Mouse (Mus musculus): ENCODE data around the gene Gmip. TPM values are rescaled to one million over a fixed set of nuclear protein-coding genes. Genes with fewer than 3 reads are reported as not detected.

The Gmip gene
- total RNA-seq (2021) = 1 to 10 TPM; 4.9 to 5.5 TPM

DNA sequence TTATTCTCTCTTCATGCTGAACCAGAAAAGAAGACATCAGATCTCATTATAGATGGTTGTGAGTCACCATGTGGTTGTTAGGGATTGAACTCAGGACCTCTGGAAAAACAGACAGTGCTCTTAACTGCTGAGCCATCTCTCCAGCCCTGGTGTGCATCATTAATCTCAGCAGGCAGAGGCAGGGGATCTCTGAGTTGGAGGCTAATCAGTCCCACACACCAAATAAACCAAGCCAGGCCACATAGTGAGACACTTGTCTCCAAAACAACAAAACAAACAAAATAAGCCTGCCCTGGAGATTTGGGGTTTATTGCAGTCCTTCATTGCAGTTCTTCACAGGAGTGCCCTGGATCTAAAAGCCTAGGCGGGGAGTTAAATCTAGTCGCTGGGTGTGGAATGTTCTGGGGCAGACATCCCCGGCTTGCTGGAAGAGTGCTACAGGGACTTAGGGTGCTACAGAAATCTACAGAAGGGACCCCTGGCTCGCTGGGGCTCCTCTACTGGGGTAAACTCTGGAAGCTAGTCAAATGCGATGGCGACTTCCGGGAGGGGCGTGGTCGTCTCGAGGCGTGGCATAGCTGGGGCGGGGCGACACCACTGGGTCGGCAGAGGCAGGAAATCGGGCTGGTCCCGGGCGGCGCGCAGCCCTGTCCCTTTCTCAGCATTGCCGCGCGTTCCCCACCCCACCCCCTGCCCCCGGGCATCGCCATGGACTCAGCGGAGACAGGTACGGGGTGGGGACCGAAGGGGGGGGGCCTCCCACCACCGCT lies at the start of gene Gmip:
Gmip (plus strand) TSS at position 586 of the 770 bp plus-strand sequence.
- peak; percentile 66 for DNase-seq (ENCODE audit: low spot score)
- intact Hi-C loops (cut with DNase I) = no loop called here

DNA sequence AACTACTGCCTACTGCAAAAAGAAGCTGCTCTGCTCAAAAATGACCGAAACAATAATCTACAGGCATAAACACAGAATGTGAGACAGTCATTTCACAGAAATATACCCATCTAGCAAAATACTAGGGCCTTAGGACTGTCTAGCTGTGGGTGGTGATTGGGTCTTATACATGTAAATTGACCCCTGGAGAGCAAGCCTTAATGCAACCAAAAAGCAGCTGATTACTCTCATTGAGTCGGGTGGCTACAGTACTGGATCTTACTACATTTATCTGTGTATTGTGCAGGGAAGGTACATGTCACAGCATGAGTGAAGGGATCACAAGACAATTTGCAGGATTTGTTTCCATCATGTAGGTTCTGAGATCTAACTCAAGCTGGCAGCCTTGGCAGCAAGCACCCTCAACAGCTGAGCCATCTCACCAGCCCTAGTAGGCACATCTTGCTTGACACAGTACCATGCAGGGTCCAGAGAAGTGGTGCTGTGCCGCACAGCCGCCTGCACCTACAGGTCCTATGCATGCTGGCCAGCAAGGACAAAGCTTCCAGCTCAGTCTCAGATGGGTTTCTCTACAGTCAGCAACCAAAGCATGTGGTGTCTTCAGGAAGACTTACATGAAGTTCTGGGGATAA lies 46.5 kb upstream of the Gmip start:
- intact Hi-C loops (cut with DNase I) = no loop called here

DNA sequence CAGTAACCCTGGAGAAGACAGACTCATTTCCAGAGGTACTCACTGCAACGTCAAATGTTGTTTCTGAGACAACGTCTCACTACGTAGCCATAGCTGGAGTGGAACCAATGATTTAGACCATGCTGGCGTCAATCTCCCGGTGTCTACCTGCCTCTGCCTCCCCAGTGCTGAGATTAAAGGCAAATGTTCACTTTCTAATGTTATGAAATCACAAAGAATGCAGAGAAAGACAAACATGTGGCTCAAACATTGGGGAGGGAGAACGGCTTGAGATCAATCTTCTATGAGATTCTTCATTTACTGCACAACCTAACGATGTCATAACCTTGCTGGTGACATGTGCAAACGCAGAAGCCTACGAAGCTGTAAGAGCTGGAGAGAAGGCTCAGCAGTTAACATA lies 37.3 kb upstream of the Gmip start:
- DNase-seq (ENCODE audit: low spot score) = no peak
- intact Hi-C loops (cut with DNase I) = no loop called here

More for the DNA sequence above, 46.5 kb upstream of the Gmip start:
- DNase-seq (ENCODE audit: low spot score) = no peak

DNA sequence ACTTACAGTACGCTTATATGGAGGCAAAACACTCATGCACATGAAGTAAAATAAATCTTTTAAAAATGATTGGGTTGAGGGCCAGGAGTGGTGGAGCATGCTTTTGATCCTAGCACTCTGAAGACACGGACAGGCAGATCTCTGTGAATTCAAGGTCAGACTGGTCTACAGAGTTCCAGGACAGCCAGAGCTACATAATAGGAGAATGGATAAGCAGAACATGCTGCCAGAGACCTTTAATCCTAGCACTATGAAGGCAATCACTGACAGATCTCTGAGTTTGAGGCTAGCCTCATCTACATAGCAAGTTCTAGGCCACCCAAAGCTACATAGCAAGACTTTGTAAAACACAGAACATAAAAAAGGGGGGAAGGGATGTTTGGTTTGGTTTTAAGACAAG lies 36.4 kb upstream of the Gmip start:
- no peak for DNase-seq (ENCODE audit: low spot score)
- intact Hi-C loops (cut with DNase I) = no loop called here

DNA sequence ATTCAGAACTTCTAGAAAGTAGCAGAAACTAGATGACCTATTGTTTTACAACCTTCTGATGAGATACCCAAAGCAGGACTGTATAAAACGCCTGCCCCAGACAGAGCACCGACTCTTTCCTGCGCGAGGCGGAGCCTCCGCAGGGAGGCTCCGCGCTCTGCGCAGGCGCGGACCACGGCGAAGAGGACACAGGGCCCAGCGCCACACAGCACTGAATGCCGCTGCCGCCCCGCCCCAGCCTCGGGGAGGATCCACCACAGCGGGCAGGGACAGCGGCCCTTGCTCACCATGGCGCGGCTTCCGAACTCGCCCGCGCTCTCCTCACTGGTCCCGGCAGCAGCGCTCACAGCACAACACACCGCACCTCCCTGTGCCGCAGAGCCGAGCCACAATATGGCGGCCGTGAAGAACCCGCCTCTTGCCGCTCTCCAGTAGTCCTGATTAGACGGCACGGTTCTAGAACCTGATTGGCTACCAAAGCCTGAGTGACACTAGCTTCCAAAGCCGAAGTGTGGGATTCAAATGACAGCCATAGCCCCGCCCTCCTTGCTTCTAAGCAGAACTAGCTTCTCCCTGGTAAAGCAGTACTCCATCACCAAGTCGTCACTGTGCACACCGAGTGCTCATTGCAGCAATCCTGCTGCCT lies 33.9 kb upstream of the Gmip start, which contains the start of gene Gm20422:
Gm20422 (minus strand) TSS at position 384 of the 646 bp plus-strand sequence.
- peak; percentile 85 for DNase-seq (ENCODE audit: low spot score)
- intact Hi-C loops (cut with DNase I) = no loop called here

DNA sequence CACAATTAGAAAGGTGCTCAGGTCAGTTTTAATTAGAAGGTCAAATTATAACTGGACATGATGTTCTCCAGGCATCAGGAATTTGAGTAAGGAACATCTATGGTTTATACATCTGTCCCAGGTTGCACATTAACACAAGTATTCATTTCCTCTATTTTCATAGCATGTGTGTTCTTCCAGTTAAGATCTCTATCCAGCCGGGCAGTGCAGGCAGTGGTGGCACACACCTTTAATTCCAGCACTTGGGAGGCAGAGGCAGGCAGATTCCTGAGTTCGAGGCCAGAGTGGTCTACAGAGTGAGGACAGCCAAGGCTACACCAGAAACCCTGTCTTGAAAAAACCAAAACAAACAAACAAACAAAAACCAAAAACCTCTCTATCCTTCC lies 33.3 kb upstream of the Gmip start:
- intact Hi-C loops (cut with DNase I) = no loop called here
- no peak for DNase-seq (ENCODE audit: low spot score)

DNA sequence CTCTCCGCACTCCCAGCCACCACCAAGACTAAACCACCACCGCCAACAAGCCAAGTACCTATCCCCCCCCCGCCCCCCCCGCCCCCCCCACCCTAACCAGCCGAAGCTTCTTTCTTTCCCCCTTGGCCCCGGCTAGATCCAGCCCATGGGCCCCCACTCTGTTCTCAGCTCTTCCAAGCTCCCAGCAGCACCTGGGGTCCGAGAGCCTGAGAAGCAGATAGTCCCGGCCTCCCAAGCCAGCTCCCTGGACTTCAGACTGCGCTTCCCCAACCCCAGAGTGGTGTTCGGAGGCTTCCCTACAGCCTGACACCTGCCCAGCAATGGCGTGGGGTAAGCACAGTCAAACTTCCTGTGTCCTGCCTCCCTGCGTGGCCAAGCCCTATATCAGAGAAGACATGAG lies 31.4 kb upstream of the Gmip start:
- intact Hi-C loops (cut with DNase I) = loop anchor here (2.0 kb wide), 1 partner anchor 14 kb away; the partner anchor contains the start of genes Atp13a1 and Zfp866

DNA sequence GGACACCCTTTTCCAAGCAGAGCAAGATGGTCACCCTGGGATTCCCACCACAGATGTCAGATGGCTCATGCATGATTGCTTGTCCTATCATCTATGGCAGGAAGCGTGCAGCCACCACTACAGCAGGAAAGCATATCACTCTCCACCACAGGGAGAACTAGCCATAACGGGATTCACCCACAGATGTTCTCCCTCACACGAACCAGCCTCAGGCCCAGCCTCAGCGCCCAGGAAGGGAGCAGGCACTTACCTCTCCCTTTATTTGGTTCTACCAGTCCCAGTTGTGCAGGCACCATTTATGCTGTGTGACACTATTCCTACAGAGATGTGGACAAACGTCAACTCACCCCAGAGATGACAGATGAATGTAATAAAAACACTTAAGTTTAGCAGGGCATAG lies 19.4 kb upstream of the Gmip start:
- intact Hi-C loops (cut with DNase I) = no loop called here
- DNase-seq (ENCODE audit: low spot score) = no peak

More for the DNA sequence above, 31.4 kb upstream of the Gmip start:
- no peak for DNase-seq (ENCODE audit: low spot score)

DNA sequence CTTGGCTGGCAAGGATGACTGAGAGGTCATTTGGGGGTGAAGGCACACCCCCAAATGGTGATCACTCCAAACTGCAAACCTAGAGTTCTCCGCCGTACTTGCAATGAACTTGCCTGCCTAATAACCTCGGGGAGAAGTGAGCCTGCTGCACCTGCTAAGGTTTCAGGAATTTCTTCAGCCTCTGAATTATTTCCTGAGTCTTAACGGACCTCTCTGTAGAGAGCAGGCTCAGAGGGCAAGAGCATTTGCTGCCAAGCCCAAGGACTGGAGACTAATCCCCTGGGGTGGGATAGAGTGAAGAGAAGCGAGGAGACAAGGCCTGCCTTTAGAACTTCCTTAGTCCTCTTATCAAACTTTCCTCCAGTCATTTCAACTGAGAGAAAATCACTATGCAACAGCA lies 18.7 kb upstream of the Gmip start:
- no peak for DNase-seq (ENCODE audit: low spot score)
- intact Hi-C loops (cut with DNase I) = loop anchor here (2.0 to 5.0 kb wide), 3 partner anchors 13 to 162 kb away; partner anchors contain the start of gene Zfp868

DNA sequence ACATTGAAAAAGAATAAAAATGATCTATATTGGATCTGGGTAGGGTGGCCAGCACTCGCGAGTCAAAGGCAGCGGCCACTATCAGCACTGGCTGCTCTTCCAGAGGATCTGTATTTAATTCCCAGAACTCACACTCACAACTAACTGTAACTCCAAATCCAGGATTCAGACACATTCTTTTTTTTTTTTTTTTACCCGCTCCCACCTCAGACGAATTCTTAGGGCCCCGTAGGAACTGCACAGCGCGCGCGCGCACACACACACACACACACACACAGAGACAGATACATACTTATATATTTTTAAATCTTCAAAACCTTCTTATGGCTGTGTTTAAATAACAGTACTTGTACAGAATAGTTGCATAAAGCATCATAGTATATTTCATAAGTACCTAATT lies 18.1 kb upstream of the Gmip start:
- intact Hi-C loops (cut with DNase I) = loop anchor here (2.0 to 5.0 kb wide), 3 partner anchors 14 to 163 kb away; partner anchors contain the start of gene Zfp868
- no peak for DNase-seq (ENCODE audit: low spot score)

DNA sequence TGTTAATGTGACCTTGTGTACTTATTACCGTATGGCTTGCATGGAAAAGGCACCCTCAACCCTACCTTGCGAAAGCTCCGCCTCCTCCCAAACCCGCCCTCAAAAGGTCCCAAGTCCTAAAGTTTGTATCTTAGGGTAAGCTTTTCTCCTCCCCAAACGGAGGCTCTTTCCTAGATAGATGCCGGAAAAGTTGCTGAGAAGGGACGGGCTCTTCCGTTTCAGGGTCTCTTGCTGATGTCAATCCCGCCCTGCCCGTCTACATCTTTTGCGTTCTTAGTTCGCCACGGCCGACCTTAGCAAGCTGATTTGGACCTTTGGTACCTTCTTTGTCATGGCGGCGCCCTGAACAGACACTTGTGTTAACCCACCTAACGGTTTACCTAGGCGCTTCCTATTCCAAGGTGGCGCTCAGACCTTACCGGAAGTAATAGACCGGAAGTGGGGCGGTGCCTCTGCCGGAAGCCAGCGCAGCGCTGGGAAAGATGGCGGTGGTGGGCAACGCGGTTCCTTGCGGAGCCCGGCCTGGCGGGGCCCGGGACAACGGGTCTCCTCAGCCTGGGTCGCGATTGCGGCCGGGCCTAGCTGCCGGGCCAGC lies 17.6 kb upstream of the Gmip start, which contains the start of the genes Atp13a1 and Zfp866:
Atp13a1 (plus strand) TSS at position 391 of the 595 bp plus-strand sequence.
Zfp866 (minus strand) TSS at position 406 of the 595 bp plus-strand sequence.
- intact Hi-C loops (cut with DNase I) = loop anchor here (2.0 to 5.0 kb wide), 3 partner anchors 14 to 164 kb away; partner anchors contain the start of gene Zfp868
- DNase-seq (ENCODE audit: low spot score) = peak; percentile 72

DNA sequence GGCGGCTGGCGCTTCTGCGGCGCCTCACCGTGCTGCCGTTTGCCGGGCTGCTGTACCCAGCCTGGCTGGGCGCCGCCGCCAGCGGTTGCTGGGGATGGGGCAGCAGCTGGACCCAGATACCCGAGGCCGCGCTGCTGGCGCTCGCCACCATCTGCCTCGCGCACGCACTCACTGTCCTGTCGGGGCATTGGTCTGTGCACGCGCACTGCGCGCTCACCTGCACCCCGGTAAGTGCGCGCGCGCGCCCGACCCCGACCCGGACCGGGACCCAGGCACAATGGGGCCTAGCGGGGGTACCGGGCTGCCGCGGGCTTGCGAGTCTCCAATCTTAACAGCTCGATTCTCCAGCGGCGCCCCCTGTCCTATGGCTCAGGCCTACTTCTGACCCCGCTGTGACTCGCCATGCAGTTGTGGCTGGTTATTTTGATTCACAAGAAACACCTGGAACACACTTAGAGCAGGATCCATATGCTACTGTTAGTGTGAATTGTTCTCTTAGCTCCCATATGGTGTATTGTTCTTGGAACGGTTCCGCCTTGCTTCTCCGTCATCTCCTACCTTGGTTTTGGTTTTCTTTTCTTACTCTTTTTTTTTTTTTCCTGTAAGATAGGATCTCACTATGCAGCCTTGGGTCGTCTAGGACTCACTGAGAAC lies 16.9 kb upstream of the Gmip start:
- intact Hi-C loops (cut with DNase I) = loop anchor here (2.0 to 5.0 kb wide), 3 partner anchors 15 to 164 kb away; partner anchors contain the start of gene Zfp868

DNA sequence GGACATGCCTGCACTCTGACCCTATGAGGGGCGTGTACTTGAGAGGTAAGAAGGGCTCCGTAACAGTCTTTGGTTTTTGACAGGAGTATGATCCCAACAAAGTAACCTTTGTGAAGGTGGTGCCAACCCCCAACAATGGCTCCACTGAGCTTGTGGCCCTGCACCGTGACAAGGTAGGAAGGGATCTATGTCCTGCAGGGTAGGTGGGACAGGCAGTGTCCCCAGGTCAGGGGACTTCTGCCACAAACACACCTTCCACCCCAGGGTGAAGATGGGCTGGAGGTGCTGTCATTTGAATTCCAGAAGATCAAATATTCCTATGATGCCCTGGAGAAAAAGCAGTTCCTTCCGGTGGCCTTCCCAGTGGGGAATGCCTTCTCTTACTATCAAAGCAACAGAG lies 14.8 kb upstream of the Gmip start:
- DNase-seq (ENCODE audit: low spot score) = no peak
- intact Hi-C loops (cut with DNase I) = loop anchor here (5.0 kb wide), 2 partner anchors 76 to 166 kb away; partner anchors contain the start of gene Zfp868

More for the DNA sequence above, 16.9 kb upstream of the Gmip start:
- no peak for DNase-seq (ENCODE audit: low spot score)

DNA sequence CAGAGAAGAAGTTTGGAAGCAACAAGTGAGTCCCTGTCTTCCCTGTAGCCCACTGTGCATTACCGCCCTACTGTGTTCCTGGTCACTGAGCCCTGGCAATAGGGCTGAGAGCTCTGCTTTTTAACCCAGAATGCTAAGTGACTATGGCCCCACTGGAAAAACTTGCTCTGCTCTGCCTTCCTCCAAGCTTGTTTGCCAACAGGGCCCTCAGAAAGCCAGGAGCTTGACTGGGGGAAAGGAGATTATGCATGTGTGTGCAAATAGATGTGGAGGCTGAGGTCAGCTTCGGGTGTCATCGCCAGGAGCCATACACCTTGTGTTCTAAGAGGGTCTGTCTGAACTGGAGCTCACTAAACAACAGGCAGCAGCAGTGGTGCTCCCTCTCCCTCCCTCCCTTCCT lies 14.4 kb upstream of the Gmip start:
- intact Hi-C loops (cut with DNase I) = loop anchor here (5.0 kb wide), 2 partner anchors 77 to 167 kb away; partner anchors contain the start of gene Zfp868

DNA sequence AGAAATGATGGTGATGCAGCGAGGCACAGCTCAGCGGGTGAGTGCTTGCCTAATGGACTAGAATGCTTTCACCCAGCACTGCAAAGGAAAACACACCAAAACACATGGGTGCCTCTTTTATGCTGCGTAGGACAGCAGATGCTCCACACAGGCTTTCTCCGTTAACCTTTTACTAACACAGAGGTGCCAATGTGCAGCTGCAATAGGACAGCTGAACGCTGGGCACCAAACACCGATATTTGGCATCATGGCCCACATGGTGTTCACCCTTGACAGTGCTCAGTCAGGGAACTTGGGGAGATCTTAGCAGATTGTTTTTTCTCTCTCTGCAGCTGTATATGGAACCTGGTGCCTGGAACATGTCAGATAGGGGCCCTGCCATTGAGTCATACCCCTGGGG lies 13.6 kb upstream of the Gmip start:
- intact Hi-C loops (cut with DNase I) = loop anchor here (5.0 kb wide), 2 partner anchors 78 to 168 kb away; partner anchors contain the start of gene Zfp868

More for the DNA sequence above, 14.4 kb upstream of the Gmip start:
- DNase-seq (ENCODE audit: low spot score) = no peak

DNA sequence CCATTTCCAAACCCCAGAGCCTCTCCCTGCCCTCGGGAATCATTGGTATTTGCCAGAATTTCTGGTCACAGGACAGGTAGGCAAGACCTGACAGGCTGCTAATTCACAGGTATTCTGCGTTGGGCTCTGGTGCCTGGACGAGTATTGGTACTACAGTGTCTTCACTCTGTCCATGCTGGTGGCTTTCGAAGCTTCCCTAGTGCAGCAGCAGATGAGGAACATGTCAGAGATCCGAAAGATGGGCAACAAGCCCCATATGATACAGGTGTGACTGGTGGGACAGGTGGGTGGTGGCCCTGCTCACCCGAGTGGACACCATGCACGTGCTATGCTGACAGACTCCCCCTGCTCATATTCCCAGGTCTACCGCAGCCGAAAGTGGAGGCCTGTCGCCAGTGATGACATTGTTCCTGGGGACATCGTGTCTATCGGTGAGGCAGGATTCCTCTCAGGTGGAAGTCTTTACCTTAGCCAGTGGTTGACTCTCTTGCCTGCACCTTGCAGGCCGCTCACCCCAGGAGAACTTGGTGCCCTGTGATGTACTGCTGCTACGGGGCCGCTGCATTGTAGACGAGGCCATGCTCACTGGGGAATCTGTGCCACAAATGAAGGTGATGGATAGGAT lies 11.6 kb upstream of the Gmip start:
- DNase-seq (ENCODE audit: low spot score) = no peak
- intact Hi-C loops (cut with DNase I) = no loop called here

More for the DNA sequence above, 13.6 kb upstream of the Gmip start:
- DNase-seq (ENCODE audit: low spot score) = no peak

DNA sequence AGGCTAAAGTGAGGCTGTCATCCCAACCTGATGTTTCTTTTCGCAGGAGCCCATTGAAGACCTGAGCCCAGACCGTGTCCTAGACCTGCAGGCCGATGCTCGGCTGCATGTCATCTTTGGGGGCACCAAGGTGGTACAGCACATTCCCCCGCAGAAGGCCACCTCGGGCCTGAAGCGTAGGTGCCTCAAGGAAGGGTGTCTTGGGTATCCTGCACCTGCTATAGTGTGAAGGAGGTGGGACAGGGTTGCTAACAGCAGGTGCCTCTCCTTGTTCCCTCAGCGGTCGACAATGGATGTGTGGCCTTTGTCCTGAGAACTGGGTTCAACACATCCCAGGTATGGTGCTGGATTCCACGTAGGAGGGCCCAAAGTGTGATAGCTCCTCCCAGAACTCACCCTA lies 10.8 kb upstream of the Gmip start:
- DNase-seq (ENCODE audit: low spot score) = no peak
- intact Hi-C loops (cut with DNase I) = no loop called here

DNA sequence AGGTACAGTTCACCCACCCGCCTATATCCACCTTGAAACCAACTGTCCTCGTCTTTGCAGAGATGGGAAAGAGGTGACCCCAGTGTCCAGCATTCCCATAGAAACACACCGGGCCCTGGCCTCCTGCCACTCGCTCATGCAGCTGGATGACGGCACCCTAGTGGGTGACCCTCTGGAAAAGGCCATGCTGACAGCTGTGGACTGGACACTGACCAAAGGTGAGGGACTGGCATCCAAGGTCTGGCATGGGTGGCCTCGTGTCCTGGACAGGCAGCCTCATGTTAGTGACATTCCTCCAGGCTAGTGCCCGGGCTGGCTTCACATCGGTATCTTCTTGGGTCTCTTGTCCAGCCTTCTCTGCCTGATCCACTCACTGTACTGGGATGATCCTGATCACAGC lies 9.2 kb upstream of the Gmip start:
- DNase-seq (ENCODE audit: low spot score) = no peak
- intact Hi-C loops (cut with DNase I) = no loop called here

DNA sequence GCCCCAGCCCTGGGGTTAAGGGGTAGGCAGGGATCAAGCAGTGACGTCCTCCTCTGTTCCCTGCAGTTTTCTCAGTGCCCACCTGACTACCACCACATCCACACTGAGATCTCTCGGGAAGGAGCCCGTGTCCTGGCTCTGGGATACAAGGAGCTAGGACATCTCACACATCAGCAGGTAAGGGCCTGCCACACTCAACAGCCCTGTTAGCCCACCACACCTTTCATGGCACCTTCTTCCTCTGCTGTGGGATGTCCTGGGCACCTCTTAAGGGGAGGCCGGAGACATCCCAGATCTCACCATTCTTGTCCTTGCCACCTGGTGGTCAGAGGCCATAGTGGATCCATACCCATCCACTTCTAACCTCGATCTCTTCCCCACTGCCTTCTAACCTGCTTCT lies 8.5 kb upstream of the Gmip start:
- intact Hi-C loops (cut with DNase I) = no loop called here
- no peak for DNase-seq (ENCODE audit: low spot score)
